Mouse (Mus musculus): ENCODE data around the gene Poc1a. TPM values are rescaled to one million over a fixed set of nuclear protein-coding genes. Genes with fewer than 3 reads are reported as not detected.

Poc1a gene
- polyA plus RNA-seq, 1 experiment = 24.3 TPM

DNA sequence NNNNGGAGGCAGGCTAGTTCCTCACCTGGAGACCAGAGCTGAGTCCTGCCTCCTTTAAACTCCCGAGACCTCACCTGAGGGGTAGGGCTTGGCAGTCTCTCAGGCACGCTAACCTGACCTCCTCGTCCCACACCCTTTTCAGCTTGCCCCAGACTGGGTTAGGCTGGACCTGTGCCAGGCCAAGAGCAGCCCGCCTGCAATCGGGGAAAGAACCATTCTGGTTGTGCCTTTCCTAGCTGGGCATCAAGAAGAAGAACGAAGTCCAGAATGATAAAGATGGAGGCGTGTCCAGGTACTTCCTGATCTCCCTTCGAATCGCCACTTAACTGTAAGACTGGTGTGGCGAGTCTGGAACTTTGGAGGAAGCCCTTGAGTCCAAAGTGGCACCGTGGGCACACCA, 31.3 kb upstream of the Poc1a start:
- Histone ChIP-seq H3K4me3 (ENCODE audit: low read depth, low read length) (no peak overlapping the region), H3K4me1 (ENCODE audit: control insufficient read depth, insufficient read depth, low read length) (no peaks in the 10 kb centered on the region), H3K9me3 (replicated peaks; ENCODE audit: control insufficient read depth, insufficient read depth, low read length, poor library complexity, severe bottlenecking) (no peaks in the 10 kb centered on the region), H3K27me3 (ENCODE audit: control insufficient read depth, insufficient read depth, low read length, poor library complexity, severe bottlenecking) (no peaks in the 10 kb centered on the region), H3K9ac (ENCODE audit: low read depth, poor library complexity, severe bottlenecking) (no peak overlapping the region), H3K27ac (ENCODE audit: insufficient read depth, low read length) (no peak overlapping the region), H3K36me3 (ENCODE audit: control insufficient read depth, insufficient read depth, low read length, poor library complexity, severe bottlenecking) (no peaks in the 10 kb centered on the region)
- TF ChIP-seq EP300 (IDR thresholded peaks at IDR 0.05; ENCODE audit: insufficient read depth, low read depth, low read length) (no peak), POLR2A (IDR thresholded peaks at IDR 0.05; ENCODE audit: insufficient read depth, low read length) (no peak), CTCF (IDR thresholded peaks at IDR 0.05; ENCODE audit: low read depth, low read length) (no peak)

- no peaks in the 10 kb centered on the region for H3K9me3 ChIP-seq (replicated peaks; ENCODE audit: control insufficient read depth, insufficient read depth, low read length, poor library complexity, severe bottlenecking)
- TF ChIP-seq CTCF (IDR thresholded peaks at IDR 0.05; ENCODE audit: low read depth, low read length) (no peak), POLR2A (IDR thresholded peaks at IDR 0.05; ENCODE audit: insufficient read depth, low read length) (no peak), EP300 (IDR thresholded peaks at IDR 0.05; ENCODE audit: insufficient read depth, low read depth, low read length) (no peak)
- H3K36me3 ChIP-seq (ENCODE audit: control insufficient read depth, insufficient read depth, low read length, poor library complexity, severe bottlenecking) = no peaks in the 10 kb centered on the region
- H3K27ac ChIP-seq (ENCODE audit: insufficient read depth, low read length) = no peak overlapping the region
- H3K27me3 ChIP-seq (ENCODE audit: control insufficient read depth, insufficient read depth, low read length, poor library complexity, severe bottlenecking) = no peaks in the 10 kb centered on the region
- H3K9ac ChIP-seq (ENCODE audit: low read depth, poor library complexity, severe bottlenecking) = no peak overlapping the region
- H3K4me1 ChIP-seq (ENCODE audit: control insufficient read depth, insufficient read depth, low read length) = no peaks in the 10 kb centered on the region
- no peak overlapping the region for H3K4me3 ChIP-seq (ENCODE audit: low read depth, low read length)
These were observed 30.6 kb upstream of the Poc1a start for GRCm38 (mm10) chr9:106250245-106250644.

DNA sequence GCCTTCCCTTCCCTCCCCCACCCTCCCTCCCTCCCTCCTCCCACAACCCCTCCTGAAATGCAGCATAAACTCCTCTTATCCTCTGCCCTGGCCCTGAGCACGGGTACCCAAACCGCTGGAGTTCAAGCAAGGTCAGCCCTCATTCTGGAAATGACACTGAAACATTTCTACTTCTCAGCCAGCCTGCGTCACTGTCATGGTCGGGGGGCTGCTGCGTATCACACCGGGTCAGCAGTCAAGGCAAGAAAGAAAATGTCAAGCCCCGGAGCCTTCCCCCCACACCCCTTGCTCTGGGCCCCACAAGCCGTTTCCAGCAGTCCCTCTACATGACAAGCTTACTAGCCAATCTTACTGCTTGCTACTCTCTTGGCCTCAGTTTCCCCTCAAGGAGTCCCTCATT, 29.8 kb upstream of the Poc1a start:
- Histone ChIP-seq H3K9ac (ENCODE audit: low read depth, poor library complexity, severe bottlenecking) (no peak overlapping the region), H3K27me3 (ENCODE audit: control insufficient read depth, insufficient read depth, low read length, poor library complexity, severe bottlenecking) (no peaks in the 10 kb centered on the region), H3K36me3 (ENCODE audit: control insufficient read depth, insufficient read depth, low read length, poor library complexity, severe bottlenecking) (no peaks in the 10 kb centered on the region), H3K4me3 (ENCODE audit: low read depth, low read length) (no peak overlapping the region), H3K27ac (ENCODE audit: insufficient read depth, low read length) (no peak overlapping the region), H3K9me3 (replicated peaks; ENCODE audit: control insufficient read depth, insufficient read depth, low read length, poor library complexity, severe bottlenecking) (no peaks in the 10 kb centered on the region), H3K4me1 (ENCODE audit: control insufficient read depth, insufficient read depth, low read length) (no peaks in the 10 kb centered on the region)
- TF ChIP-seq CTCF (IDR thresholded peaks at IDR 0.05; ENCODE audit: low read depth, low read length) (no peak), POLR2A (IDR thresholded peaks at IDR 0.05; ENCODE audit: insufficient read depth, low read length) (no peak), EP300 (IDR thresholded peaks at IDR 0.05; ENCODE audit: insufficient read depth, low read depth, low read length) (no peak)

DNA sequence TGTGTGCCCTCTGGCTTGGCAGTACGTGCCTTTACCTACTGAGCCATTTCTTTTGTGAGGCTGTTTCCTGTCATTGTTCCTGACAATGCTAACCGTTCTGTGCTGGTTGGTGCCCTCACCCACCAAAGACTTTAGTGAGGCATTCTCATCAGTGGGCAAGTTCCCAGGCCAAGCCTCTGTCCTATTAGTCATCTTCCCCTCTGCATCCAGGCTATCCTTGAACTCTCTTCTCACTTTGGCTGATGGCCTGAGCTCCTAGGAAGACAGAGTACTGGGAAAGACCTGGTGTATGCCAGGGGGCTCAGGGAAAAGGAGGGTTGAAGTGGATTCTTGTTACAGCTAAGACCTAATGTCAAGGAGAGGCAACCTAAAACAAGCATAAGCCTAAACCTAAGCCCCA, 26.9 kb upstream of the Poc1a start:
- Histone ChIP-seq H3K36me3 (ENCODE audit: control insufficient read depth, insufficient read depth, low read length, poor library complexity, severe bottlenecking) (no peaks in the 10 kb centered on the region), H3K9ac (ENCODE audit: low read depth, poor library complexity, severe bottlenecking) (no peak overlapping the region), H3K27ac (ENCODE audit: insufficient read depth, low read length) (no peak overlapping the region), H3K27me3 (ENCODE audit: control insufficient read depth, insufficient read depth, low read length, poor library complexity, severe bottlenecking) (no peaks in the 10 kb centered on the region), H3K9me3 (replicated peaks; ENCODE audit: control insufficient read depth, insufficient read depth, low read length, poor library complexity, severe bottlenecking) (no peaks in the 10 kb centered on the region), H3K4me3 (ENCODE audit: low read depth, low read length) (no peak overlapping the region), H3K4me1 (ENCODE audit: control insufficient read depth, insufficient read depth, low read length) (no peaks in the 10 kb centered on the region)
- TF ChIP-seq EP300 (IDR thresholded peaks at IDR 0.05; ENCODE audit: insufficient read depth, low read depth, low read length) = no peak
- TF ChIP-seq CTCF (IDR thresholded peaks at IDR 0.05; ENCODE audit: low read depth, low read length) = no peak
- TF ChIP-seq POLR2A (IDR thresholded peaks at IDR 0.05; ENCODE audit: insufficient read depth, low read length) = no peak

DNA sequence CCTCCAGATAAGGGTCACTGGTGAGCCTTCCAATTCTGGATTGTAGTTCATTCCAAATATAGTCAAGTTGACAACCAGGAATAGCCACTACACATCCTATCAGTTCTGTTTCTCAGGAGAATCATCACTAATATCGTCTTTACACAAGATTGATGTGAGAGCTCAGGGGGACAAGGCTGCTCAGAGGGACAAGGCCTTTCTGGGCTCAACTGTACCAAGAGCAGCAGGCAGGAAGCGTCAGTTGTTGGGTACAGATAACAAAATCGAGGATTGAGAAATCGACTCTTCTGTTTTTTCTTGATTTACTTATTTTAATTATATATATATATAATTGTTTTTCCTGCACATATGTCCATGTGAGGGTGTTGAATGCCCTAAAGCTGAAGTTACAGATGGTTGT, 22.4 kb upstream of the Poc1a start:
- no peak overlapping the region for H3K9ac ChIP-seq (ENCODE audit: low read depth, poor library complexity, severe bottlenecking)
- TF ChIP-seq EP300 (IDR thresholded peaks at IDR 0.05; ENCODE audit: insufficient read depth, low read depth, low read length) (no peak), CTCF (IDR thresholded peaks at IDR 0.05; ENCODE audit: low read depth, low read length) (no peak), POLR2A (IDR thresholded peaks at IDR 0.05; ENCODE audit: insufficient read depth, low read length) (no peak)
- no peak overlapping the region for H3K4me3 ChIP-seq (ENCODE audit: low read depth, low read length)
- H3K27me3 ChIP-seq (ENCODE audit: control insufficient read depth, insufficient read depth, low read length, poor library complexity, severe bottlenecking) = no peaks in the 10 kb centered on the region
- no peak overlapping the region for H3K27ac ChIP-seq (ENCODE audit: insufficient read depth, low read length)
- H3K36me3 ChIP-seq (ENCODE audit: control insufficient read depth, insufficient read depth, low read length, poor library complexity, severe bottlenecking) = no peaks in the 10 kb centered on the region
- H3K4me1 ChIP-seq (ENCODE audit: control insufficient read depth, insufficient read depth, low read length) = no peaks in the 10 kb centered on the region
- H3K9me3 ChIP-seq (replicated peaks; ENCODE audit: control insufficient read depth, insufficient read depth, low read length, poor library complexity, severe bottlenecking) = no peaks in the 10 kb centered on the region

DNA sequence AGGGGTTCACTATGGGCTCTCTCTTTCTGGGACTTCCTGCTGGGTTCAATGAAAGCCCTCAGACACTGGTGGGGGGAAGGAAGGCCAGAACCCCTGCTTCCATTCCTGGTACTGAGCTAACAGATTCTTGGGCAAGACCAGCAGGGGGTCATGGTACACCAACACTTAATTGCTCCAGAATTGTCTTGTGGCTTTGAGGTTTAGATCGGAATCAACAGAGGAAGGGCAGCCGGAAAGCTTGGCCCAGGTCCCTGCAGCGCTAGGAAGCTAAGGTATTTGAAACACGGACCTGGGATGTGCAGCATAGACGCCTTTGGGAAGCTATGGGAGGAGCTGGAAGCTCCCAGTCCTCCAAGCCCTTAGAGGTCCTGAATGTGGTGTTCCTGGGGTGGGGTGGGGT, 21.9 kb upstream of the Poc1a start:
- no peaks in the 10 kb centered on the region for H3K4me1 ChIP-seq (ENCODE audit: control insufficient read depth, insufficient read depth, low read length)
- no peak overlapping the region for H3K4me3 ChIP-seq (ENCODE audit: low read depth, low read length)
- no peaks in the 10 kb centered on the region for H3K27me3 ChIP-seq (ENCODE audit: control insufficient read depth, insufficient read depth, low read length, poor library complexity, severe bottlenecking)
- H3K36me3 ChIP-seq (ENCODE audit: control insufficient read depth, insufficient read depth, low read length, poor library complexity, severe bottlenecking) = no peaks in the 10 kb centered on the region
- no peak for TF ChIP-seq EP300 (IDR thresholded peaks at IDR 0.05; ENCODE audit: insufficient read depth, low read depth, low read length)
- TF ChIP-seq POLR2A (IDR thresholded peaks at IDR 0.05; ENCODE audit: insufficient read depth, low read length) = no peak
- no peak for TF ChIP-seq CTCF (IDR thresholded peaks at IDR 0.05; ENCODE audit: low read depth, low read length)
- no peak overlapping the region for H3K27ac ChIP-seq (ENCODE audit: insufficient read depth, low read length)
- no peaks in the 10 kb centered on the region for H3K9me3 ChIP-seq (replicated peaks; ENCODE audit: control insufficient read depth, insufficient read depth, low read length, poor library complexity, severe bottlenecking)
- H3K9ac ChIP-seq (ENCODE audit: low read depth, poor library complexity, severe bottlenecking) = no peak overlapping the region
